Mouse (Mus musculus) left cerebral cortex, postnatal 10 days (tissue): Measurements from ENCODE around the gene Palld. TPM values are rescaled to one million over a fixed set of nuclear protein-coding genes. Genes with fewer than 3 reads are reported as not detected.

Experiments used
- DNase-seq, 2 experiments: peaks; one replicate each; pipeline ENCODE4 v3.0.0; 2021 to 2022; ENCODE audit warnings: low spot score in 2 of 2, mixed read lengths in 1 of 2; ENCODE audit errors: extremely low spot score in 1 of 2
- intact Hi-C: fragments of 180-260 bp; cut with DNase I; formaldehyde crosslinking; loops from one replicate; pipeline ENCODE4 v1.15.1; 2025
- total RNA-seq, 2 experiments: library from RNA; stranded (reverse); gene quantifications; 2 replicates each; pipeline ENCODE4 v1.2.3; 2021

Palld gene
- total RNA-seq, 2 experiments from 2014 or later = 5.2 to 6.8 TPM

DNA sequence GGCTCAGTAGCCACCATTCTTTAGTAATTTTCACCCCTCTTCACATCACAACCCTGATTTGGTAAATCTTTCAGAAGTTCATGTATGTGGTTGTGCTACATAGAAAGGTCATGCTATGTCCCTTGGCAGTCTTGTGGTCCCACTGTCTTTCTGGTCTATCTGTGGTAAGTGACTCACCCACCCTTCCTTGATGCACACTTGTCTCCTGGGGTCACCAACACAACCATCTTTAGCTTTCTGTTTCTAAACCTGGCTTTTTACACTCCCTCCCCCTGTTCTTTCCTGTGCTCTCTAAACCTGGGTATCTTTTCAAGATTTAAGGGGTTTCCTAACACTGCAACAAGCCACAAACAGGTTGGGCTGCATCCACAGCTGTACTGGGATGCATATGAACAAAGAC is 345.5 kb downstream of the Palld start:
- intact Hi-C loops = no loop called here
- no peak for DNase-seq

DNA sequence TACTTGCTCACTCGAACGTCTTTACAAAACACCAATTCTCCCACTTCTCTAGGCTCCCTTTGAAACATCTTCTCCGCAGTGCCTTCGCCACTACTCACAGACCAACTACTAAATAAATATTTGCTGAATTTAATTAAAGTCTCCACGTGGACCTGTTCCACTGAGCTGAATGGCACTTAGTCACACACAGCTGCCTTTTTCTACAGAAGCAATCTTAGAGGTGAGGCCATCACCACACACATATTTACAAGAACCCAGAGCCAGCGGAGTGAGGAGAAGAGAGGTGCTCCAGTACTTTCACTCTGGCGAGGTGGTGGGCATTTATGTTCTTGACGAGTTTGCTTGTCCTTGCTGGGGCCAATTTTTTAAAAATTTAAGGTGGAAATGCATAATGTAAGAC is 346.3 kb downstream of the Palld start:
- no peak for DNase-seq
- intact Hi-C loops = no loop called here

DNA sequence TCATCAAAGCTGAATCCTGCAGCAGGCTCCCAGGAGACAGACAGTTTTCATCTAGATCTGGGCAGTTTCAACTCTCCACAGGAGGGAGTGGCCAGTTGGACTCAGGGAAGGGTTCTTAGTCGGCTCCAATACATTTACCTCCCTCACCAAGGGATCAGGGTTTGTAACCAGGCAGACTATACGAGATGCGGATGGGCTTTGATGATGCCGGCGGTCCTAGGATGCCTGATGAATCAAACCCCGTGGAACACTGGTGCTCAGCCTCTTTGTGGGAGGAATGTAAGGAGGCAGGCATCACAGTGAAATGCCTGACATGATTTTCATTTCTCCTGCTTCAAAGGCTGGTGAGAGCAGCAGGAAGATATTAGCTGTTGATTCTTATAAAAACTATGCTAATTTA is 347.1 kb downstream of the Palld start:
- intact Hi-C loops = no loop called here
- no peak for DNase-seq

DNA sequence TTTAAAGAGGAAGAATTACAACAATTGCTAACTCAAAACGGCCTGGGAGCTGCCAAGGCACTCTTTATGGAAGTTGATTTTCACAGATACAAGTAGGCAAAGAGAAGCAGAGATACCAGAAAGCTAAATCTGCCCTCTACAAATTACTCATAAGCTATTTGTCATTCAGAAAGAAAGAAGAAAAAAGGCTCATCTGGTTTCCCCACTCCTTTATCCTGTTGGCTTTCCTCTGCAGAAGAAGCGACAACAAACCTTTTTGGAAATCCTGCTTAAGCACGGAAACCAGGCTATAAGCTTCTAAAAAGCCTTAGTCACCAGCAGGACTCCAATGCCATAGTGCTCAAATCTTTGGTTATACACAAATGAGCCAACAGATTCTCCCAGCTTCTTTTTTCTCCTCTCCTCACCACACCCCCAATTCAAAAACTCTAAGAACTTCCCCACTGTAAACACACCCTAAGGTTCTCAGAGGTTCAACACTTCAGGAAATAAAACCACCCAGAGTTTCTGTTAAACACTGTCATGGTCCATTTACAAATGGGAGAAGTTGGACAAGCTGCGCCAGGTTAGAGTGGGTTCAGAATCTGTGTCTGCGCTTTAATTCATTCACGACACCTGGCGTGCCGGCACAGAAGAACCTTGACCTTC is 349.6 kb downstream of the Palld start:
- DNase-seq = no peak
- intact Hi-C loops = no loop called here

DNA sequence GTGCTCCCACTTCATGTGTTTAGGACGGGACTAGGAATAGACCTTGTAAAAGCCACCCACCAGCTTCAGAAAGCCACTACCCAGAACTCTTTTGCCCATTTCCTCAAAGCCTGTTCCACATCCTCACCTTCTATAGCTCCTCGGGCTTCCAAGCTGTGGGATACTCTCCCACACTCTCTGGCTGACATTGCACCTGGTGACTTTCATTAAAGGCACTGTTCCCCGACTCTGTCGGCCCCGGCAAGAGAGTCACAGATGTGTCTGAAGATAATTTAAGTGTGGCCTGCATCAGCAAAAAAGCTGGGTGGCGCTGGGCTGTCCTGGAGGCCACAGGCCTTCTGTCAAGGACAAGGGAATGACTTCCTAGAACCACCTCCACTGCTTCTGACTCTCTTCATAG is 350.3 kb downstream of the Palld start:
- no peak for DNase-seq

DNA sequence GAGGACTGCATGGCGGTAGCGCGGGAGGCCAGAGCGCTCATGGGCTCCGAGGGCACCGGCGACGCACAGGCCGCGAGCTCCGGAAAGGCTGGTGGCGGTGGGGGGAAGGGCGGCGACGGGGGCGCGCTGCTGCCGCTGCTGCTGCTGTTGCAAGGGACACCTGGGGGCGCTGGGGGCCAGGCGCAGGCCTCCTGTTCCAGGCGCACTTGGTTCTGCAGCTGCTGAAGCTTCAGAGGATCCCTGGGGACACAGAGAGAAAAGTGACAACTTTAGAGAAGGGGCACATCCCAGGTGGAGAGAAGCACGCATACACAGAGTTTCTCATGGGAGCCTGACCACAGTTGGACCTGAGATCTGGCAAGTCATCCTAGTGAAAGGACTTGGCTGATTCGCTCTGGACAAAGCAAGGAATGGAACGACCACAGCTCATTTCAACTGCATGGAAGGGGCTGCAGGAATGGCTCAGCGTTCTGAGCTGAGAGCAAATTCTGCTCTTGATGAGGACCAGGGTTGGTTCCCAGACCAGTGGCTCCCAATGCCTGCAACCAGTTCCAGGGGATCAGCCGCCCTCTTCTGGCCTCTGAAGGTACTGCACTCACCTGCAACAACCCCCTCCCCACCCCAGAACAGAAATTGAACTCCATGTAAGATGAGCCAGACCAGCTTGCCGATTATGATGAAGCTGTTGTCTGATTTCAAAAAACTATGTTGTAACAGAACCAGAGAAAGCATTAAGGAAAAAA is 352.3 kb downstream of the Palld start:
- intact Hi-C loops = no loop called here
- peak in 1 of 2 experiments; percentile 29 for DNase-seq

More for the DNA sequence above, 350.3 kb downstream of the Palld start:
- intact Hi-C loops = no loop called here

DNA sequence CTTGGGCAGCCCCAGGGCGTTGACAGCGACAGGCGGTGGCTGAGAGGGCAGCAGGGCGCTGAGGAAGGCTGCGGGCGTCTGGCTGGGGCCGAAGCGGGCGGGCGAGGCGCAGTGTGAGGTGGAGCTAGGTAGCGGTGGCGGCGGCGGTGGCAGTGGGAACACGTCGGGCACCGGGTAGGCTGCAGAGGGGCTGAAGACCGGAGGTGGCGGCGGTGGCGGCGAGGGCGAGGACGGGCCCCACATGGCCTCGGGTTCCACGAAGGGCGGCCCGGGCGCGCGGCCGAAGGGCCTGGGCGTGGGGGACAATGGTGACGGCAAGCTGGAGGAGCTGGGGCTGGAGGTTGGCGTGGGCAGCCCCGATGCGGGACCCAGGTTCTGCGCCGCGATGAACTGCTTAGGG is 352.9 kb downstream of the Palld start:
- intact Hi-C loops = no loop called here
- no peak for DNase-seq

DNA sequence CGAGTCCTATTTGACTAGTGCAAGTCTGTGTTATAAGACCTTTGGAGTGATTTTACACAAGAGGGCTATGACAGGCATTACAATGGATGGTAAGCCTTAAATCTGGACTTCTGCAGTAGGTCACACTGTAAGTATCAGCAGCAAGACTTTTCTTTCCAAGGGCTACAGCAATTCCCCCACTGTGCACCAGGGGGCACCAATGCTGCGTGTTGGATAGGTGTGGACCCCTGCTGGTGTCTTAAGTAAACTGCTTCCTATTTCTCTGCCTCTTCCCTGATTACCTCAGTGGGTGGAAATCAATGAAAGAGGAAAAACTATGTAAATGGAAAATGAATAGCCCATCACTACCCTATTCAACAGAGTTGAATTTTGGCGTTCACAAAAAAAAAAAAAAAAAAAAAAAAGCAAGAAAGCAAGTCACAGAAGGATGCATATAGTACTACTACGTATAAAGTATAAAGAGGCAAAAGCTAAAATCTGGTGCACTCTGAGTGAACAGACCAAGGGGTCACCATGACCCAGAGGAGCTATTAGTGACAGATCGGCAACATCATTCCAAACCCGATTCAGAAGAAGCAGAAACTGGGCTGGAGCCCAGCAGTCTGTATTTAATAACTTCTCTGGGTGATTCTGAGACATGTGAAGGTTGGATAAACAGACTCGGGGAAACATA is 362.5 kb downstream of the Palld start:
- intact Hi-C loops = loop anchor here (1.0 to 10.0 kb wide), 3 partner anchors 147 to 495 kb away; no protein-coding TSS in a partner anchor
- DNase-seq = peak; percentile 80 to 84

DNA sequence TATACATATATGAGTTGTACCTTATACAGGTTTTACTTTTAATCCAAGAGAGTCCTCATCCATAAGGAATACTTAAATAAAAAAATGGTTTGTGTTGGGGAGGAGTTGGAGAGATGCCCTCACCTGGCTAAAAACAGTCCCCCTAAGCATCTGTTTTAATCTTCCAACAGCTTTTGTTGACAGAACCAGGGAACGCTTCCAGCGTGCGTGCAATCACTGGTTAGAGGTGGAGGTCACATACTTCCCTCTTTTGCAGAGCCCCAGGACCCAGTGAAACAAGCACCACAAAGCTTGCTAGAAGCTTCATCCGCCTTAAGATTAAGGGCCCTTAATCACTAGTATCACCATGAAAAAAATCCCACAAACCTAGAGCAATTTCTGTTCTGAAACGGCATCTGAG is 365.0 kb downstream of the Palld start:
- intact Hi-C loops = loop anchor here (10.0 kb wide), 1 partner anchor 497 kb away; no protein-coding TSS in a partner anchor
- DNase-seq = no peak

DNA sequence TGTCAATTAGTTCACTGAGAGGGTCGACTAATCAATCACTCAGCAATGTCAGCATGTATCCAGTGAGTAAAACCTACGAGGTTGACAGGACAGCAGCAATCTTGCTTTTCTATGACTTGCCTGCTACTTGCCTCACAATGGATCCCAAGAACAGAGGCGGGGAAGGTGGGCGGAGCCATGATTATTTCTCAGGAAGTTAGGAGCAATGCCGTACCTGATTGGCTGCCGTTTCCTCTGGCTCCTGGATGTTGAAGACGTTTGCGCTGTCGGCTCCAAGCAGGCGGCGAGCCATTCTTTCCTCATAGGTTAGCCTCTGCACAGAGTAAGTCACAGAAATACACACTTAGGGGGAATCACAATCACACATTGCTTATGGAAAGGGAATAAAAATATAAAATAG is 367.0 kb downstream of the Palld start:
- DNase-seq = no peak
- intact Hi-C loops = loop anchor here (10.0 kb wide), 1 partner anchor 499 kb away; no protein-coding TSS in a partner anchor

DNA sequence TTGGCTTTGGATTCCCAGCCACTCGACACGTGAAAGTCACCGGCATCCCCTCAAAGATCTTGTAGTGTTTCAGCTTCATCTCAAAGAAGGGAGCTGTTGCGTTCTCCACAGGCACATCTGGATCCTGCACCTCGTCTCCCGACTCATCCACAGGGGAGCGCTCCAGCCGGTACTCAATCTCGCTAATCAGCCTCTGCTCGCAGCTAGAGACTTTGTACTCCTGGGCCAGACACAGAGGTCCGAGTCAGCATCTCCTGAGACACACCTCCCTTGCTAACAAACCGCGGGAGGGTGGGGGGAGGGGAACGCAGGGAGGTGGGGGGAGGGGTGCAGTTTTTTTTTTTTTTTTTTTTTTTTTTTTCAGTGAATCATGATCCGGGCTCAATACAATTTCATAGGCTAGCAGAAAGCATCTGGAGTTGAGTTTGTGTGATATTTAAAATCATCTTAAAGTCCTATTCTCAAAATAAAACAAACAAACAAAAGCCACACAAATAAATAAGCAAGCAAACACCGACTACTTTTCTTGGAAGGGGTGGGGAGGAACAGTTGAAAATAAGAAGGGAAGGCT is 369.0 kb downstream of the Palld start:
- no peak for DNase-seq
- intact Hi-C loops = loop anchor here (10.0 kb wide), 1 partner anchor 501 kb away; no protein-coding TSS in a partner anchor

DNA sequence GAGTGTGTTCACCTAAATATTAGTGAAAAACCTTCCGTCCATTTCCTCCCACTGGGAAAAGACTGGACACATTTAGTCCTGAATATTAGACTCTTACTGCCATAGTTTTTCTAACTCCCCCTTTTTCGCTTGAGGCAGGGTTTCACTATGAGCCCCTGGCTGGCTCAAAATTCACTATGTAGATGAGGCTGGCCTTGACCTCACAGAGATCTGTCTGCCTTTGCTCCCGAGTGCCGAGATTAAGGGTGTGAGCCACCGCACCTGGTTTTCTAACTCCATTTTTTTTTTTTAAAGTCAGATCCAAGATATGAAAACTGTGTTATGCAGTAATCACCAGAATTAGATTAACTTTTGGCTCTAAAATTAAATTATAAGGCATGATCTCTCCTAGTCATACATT is 369.7 kb downstream of the Palld start:
- intact Hi-C loops = loop anchor here (10.0 kb wide), 1 partner anchor 502 kb away; no protein-coding TSS in a partner anchor
- DNase-seq = no peak

DNA sequence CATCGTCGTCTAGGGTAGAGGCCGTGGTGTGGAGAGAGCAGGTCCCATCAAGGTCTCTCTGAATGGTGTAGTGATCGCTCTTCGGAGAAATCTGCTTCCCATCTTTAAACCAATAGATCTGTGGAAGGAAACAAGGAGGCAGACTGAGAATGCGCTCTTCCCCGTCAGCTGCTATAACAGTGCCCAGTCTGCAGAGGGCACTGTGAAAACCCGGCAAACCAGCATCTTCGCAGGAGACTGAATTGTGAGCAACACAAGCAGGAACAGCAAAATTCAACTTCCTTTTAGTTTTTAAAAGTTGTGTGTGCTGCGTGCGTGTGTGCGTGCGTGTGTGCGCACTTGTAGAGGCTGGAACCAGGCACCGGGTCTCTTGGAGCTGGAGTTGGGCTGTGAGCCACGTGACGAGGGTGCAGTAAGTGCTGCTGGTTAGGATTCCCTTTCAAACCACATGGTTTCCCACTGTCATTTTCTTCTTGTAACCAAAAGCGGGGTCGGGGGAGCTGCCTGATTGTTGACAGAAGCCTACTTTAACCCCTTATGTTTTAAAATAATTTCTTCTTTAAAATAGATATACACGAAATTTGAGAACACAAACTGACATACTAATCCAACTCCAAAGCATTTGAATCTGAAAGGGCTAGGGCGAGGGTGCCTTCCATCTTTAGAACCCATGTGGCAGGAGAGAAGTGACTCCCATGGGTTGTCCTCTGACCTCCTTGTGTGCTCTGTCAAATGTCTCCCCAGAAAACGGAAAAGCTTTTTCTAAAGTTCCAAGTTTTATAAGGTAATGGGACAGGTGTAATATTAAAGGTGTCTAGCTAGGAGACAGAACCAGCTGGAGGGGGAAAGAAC is 370.3 kb downstream of the Palld start:
- intact Hi-C loops = loop anchor here (10.0 kb wide), 1 partner anchor 503 kb away; no protein-coding TSS in a partner anchor

DNA sequence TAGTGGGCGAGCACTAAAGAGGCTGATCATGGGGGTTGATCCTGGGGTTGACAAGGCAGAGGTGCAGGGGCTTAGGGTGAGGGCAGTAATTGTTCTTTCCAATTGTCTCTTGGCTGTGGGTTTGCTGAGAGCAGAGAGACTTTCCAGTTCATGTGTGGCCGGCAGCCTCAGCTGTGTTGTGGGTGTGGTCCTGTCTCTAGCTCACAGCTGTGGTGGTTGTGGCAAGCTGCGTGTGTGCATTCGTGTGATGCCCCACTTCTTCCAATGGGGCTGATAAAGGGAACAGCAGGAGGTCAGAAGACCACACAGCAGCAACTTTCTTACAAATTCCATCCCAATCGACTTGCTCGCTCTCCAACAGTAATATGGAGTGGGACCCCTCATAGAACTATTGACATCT is 373.8 kb downstream of the Palld start:
- DNase-seq = no peak
- intact Hi-C loops = no loop called here

More for the DNA sequence above, 370.3 kb downstream of the Palld start:
- no peak for DNase-seq

DNA sequence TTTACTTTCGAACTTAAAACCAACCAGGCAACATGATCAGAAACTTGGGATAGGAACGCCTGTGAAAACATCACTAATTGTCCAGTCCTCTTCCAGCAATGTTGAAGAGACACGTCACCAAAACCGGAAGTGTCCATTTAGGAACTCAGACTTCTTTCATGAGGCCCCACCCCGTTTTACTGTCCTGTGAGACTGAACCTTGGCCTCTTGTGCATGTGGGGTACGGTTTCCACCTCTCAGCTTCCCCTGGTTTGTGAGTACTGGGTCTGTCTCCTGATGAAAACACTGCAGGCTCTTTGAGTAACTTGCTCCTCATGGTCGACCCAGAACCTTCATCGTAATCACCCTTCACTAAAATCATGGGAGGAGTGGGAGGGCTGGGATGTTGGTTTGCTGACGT is 374.3 kb downstream of the Palld start:
- no peak for DNase-seq
- intact Hi-C loops = no loop called here

DNA sequence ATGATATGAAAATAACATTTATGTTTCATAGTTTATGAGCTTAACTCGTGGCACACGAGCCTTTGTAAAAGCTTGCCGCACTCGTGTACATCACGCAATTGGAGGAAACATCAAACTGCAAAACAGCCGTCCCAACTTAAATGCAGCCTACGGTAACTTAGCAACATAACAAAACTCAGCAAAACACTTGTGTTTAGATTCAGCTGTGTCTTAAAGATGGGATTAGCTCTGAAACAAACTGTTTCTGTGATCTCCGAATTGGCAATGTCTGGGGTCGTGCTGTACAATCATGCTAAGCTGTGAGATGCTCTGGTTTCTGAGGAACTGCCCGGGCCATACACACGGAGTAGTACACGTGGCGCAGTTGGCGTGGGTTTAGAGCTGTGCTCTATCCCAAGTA is 375.5 kb downstream of the Palld start:
- DNase-seq = no peak
- intact Hi-C loops = no loop called here

DNA sequence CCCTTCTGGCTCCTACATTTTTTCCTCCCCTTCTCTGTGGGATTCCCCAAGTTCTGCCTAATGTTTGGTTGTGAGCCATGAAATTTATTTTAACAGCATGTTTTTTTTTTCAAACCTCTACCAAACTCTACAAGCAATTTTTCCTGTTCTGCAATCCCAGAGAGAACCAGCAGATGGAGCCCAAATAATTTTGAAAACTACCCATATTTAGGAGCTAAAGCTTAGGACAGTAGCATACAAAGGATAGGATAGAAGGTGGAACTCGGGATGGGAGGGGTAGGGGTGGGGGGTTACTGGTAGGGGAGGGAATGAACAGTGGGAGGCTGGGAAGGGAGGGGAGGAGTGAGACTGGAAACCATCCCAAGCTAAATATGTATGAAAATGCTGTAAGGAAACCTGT is 380.4 kb downstream of the Palld start:
- intact Hi-C loops = loop anchor here (5.0 kb wide), 1 partner anchor 535 kb away; no protein-coding TSS in a partner anchor
- peak in 1 of 2 experiments; percentile 49 for DNase-seq

DNA sequence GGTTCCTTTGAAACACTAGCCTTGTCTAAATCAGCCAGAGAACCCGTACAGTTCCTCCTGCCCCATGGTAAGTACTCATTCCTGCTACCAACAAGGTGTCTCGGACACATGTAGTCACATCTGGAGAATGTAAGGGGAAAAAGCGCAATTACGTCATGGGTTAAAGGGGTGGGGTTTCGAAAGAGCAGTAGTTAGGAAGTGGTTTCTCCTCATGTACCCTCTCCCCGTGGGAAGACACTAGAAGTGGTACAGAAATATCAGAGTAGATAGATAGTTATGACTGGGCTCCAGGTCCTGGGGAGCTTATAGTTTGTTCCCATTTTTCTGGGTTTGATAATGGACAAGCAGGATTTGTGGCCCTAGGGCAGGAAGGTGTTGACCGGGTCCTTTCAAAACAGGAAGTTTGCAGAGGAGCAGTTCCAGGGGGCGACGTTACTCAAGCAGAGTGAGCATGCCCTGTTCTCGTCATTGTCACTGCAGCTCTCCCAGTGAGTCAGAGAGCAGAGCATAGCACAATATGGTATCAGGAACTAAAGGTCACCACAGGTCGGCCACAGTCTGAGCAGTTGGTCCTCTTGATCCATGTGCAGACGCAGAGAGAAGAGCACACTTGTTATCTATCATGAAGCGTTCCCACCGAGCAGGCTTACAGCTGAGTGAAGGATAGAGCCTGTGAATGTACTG is 384.8 kb downstream of the Palld start:
- no peak for DNase-seq
- intact Hi-C loops = loop anchor here (5.0 to 10.0 kb wide), 5 partner anchors 293 to 1013 kb away; partner anchors contain the start of genes Aadat, Gm10283 and Sh3rf1
